Mouse (Mus musculus): ENCODE data around the gene Kras.

- TF ChIP-seq CTCF (IDR thresholded peaks at IDR 0.05; ENCODE audit: low read depth): no peak
- no peak for TF ChIP-seq EP300 (IDR thresholded peaks at IDR 0.05; ENCODE audit: low read depth)
These were observed 57.0 kb downstream of the Kras start for GRCm38 (mm10) chr6:145193038-145193437.

Measured in heart, postnatal 0 days (tissue).